Mouse (Mus musculus) thymus, adult 2 months (tissue): ENCODE measurements around the gene Dst.

Experiments used
- CTCF ChIP-seq: fragments of 200-500 bp; IDR thresholded peaks from 2 replicates; pipeline ENCODE4 v1.5.1; 2012; ENCODE audit warnings: mild to moderate bottlenecking, control low read depth, low read length, moderate library complexity, borderline replicate concordance; ENCODE audit not compliant: control insufficient read depth, poor library complexity, insufficient read depth; ENCODE audit errors: extremely low read depth
- POLR2A ChIP-seq: fragments of 200-500 bp; IDR thresholded peaks from 2 replicates; pipeline ENCODE4 v1.6.1; 2012; ENCODE audit warnings: mild to moderate bottlenecking, low read length, control low read depth, moderate library complexity; ENCODE audit not compliant: control insufficient read depth, poor library complexity, insufficient read depth; ENCODE audit errors: extremely low read depth

DNA sequence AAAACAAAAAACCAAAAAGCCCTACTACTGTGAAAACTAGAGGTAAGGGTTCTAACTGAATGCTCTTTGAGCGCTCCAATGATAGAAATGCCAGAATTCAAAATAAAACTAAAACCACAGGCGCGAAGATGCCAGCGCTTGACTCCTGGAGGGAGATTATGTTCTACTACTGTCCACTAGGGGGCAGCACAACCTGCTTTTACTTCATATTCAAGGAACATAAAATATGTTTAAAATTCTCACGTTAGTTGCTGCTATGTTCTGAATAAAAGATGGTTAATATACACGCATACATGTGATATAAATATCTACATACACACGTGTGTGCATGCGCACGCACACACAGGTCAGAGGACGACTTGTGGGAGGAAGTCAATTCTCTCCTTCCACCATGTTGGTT, 15.2 kb upstream of the Dst start:
- TF ChIP-seq POLR2A, result no peak
- TF ChIP-seq CTCF, result no peak
